In the genomic region with DNA sequence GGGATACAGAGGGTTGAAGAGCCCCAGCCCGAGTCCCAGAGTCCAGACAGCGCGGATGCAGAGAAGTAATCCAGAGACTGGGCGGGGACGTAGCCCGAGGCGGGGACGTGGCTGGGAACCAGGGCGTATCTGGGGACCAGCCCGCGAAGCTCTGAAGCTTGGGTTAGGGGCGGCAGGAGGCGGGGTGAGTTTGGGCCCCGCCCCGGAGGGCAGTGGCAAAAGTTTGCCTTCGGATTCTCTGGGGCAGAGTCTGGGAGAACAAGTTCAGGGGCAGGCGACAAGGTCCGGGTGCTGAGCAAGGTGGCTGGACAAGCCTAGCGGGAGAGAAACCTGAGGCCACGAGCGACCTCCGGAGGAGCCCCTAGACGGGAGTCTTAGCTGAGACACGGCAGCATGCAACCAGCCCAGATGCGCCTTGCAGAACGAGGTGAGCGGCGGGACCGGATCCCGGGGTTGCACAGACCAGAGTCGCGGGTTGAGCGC, we compare ENCODE assay signal across 8 mouse cellular contexts. TPM values are rescaled to one million over a fixed set of nuclear protein-coding genes. Genes with fewer than 3 reads are reported as not detected.
A peak's percentile ranks its signal among the peaks of the same experiment; 100 is the strongest.
DNase-seq lines count a peak whose midpoint lies in the region; ATAC-seq and TF ChIP-seq lines count a peak whose summit lies in the region.

A gene (plus strand): TSS at position 121 of the 483 bp plus-strand sequence.

- peak within 1 kb of the TSS; percentile 50 for H3K4me3 ChIP-seq in brown adipose tissue, adult 24 weeks (ENCODE audit: insufficient read depth, low read depth, low read length)
- H3K4me3 ChIP-seq in hindbrain, postnatal 0 days (ENCODE audit: low read length): peak within 1 kb of the TSS; percentile 37
- peak within 1 kb of the TSS; percentile 27 for H3K4me3 ChIP-seq in liver, embryonic 15.5 days (replicated peaks)
- H3K4me3 ChIP-seq in neural tube, embryonic 12.5 days: peak within 1 kb of the TSS; percentile 36

- peak within 1 kb of the TSS; percentile 26; the same call in 1 of the 2 replicates for H3K27ac ChIP-seq in brown adipose tissue, adult 24 weeks (replicated peaks; ENCODE audit: low read depth, low read length)
- H3K27ac ChIP-seq in hindbrain, postnatal 0 days: no peak within 1 kb of the TSS
- no peak within 1 kb of the TSS for H3K27ac ChIP-seq in liver, embryonic 15.5 days (replicated peaks)
- no peak within 1 kb of the TSS for H3K27ac ChIP-seq in neural tube, embryonic 12.5 days

- ATAC-seq in hindbrain, postnatal 0 days: peak; percentile 60
- ATAC-seq in liver, embryonic 15.5 days (ENCODE audit: insufficient read depth): no peak
- peak; percentile 66 for ATAC-seq in neural tube, embryonic 12.5 days (ENCODE audit: low FRiP score, low read depth)

- no peaks in the 10 kb centered on the region for H3K27me3 ChIP-seq in hindbrain, postnatal 0 days (ENCODE audit: insufficient read depth, low read length)
- H3K27me3 ChIP-seq in liver, embryonic 15.5 days: peaks cover 49% of the 10 kb centered on the region
- H3K27me3 ChIP-seq in neural tube, embryonic 12.5 days (replicated peaks): peaks cover 32% of the 10 kb centered on the region

- H3K9ac ChIP-seq in hindbrain, postnatal 0 days (replicated peaks; ENCODE audit: low read length): peak within 1 kb of the TSS; percentile 48
- no peak within 1 kb of the TSS for H3K9ac ChIP-seq in liver, embryonic 15.5 days
- peak within 1 kb of the TSS; percentile 52 for H3K9ac ChIP-seq in neural tube, embryonic 12.5 days

- peak within 1 kb of the TSS; percentile 71 for H3K4me2 ChIP-seq in hindbrain, postnatal 0 days (ENCODE audit: low read depth, low read length)
- peak within 1 kb of the TSS; percentile 53 for H3K4me2 ChIP-seq in liver, embryonic 15.5 days
- H3K4me2 ChIP-seq in neural tube, embryonic 12.5 days (replicated peaks): peak within 1 kb of the TSS; percentile 64

- peak; percentile 76 for DNase-seq in ES-CJ7 (ENCODE audit: low read depth, low spot score)
- DNase-seq in gastrocnemius, postnatal 36 days: peak; percentile 55 to 56
- DNase-seq in hindbrain, postnatal 0 days (ENCODE audit: low spot score): peak; percentile 50
- DNase-seq in urinary bladder, postnatal 25 days (ENCODE audit: low spot score): peak; percentile 25
- DNase-seq in right cerebral cortex, postnatal 36 days (ENCODE audit: low spot score in 2 of 2): no peak

- H3K9me3 ChIP-seq in hindbrain, postnatal 0 days (ENCODE audit: low read length): no peaks in the 10 kb centered on the region
- no peaks in the 10 kb centered on the region for H3K9me3 ChIP-seq in liver, embryonic 15.5 days (replicated peaks)
- no peaks in the 10 kb centered on the region for H3K9me3 ChIP-seq in neural tube, embryonic 12.5 days

- H3K36me3 ChIP-seq in hindbrain, postnatal 0 days (ENCODE audit: insufficient read depth, low read length): no peaks in the 10 kb centered on the region
- no peaks in the 10 kb centered on the region for H3K36me3 ChIP-seq in liver, embryonic 15.5 days (replicated peaks)
- H3K36me3 ChIP-seq in neural tube, embryonic 12.5 days: no peaks in the 10 kb centered on the region

- WGBS in hindbrain, postnatal 0 days: 1% methylated on average over 33 of the region's 33 CpGs
- under 1% methylated on average over 33 of the region's 33 CpGs for WGBS in liver, embryonic 15.5 days (ENCODE audit: insufficient replicate concordance)
- WGBS in neural tube, embryonic 12.5 days: under 1% methylated on average over 33 of the region's 33 CpGs

- H3K4me1 ChIP-seq in brown adipose tissue, adult 24 weeks (ENCODE audit: control insufficient read depth, insufficient read depth, insufficient read length, low read length): no peaks in the 10 kb centered on the region
- H3K4me1 ChIP-seq in hindbrain, postnatal 0 days (ENCODE audit: insufficient read depth, low read length): peaks cover 20% of the 10 kb centered on the region
- no peaks in the 10 kb centered on the region for H3K4me1 ChIP-seq in liver, embryonic 15.5 days (replicated peaks)
- H3K4me1 ChIP-seq in neural tube, embryonic 12.5 days: peaks cover 15% of the 10 kb centered on the region

- TF ChIP-seq CTCF in hindbrain, postnatal 0 days (IDR thresholded peaks at IDR 0.05; ENCODE audit: low read depth): no peak

- intact Hi-C loops in gastrocnemius, postnatal 36 days (cut with DNase I): loop anchor here (5.0 kb wide), 1 partner anchor 91 kb away; no protein-coding TSS in a partner anchor

RNA-seq across cellular contexts. Expression of the gene that starts here (rescaled TPM):
- polyA plus RNA-seq in brown adipose tissue, adult 24 weeks (2012; ENCODE audit: insufficient read depth, insufficient read length, missing spikeins): 2.8 and 3.5 TPM in 2 replicates
- total RNA-seq in gastrocnemius, postnatal 36 days (2021): 1 to 10 TPM; 4.1 to 4.5 TPM
- total RNA-seq in hindbrain, postnatal 0 days (2014; rRNA removed): 8.6 and 8.9 TPM in 2 replicates
- polyA plus RNA-seq in hindbrain, postnatal 0 days (2015; fragmentation: Nextera tagmentation; extraction: Ambion mirVana): 8.5 and 9.4 TPM in 2 replicates
- polyA plus RNA-seq in liver, embryonic 15.5 days (2015; fragmentation: Nextera tagmentation; extraction: Ambion mirVana): 1.5 and 1.7 TPM in 2 replicates
- 26.1 and 30.2 TPM in 2 replicates for polyA plus RNA-seq in neural tube, embryonic 12.5 days (2016; fragmentation: Nextera tagmentation; extraction: Ambion mirVana)

Comparison
In these comparisons a context has a peak if more than half of its experiments do, and no peak if none do; other contexts are left out.
1. DNase-seq: peak in ES-CJ7 (single experiment), gastrocnemius, postnatal 36 days (2 of 2), hindbrain, postnatal 0 days (single experiment) and urinary bladder, postnatal 25 days (single experiment); none in right cerebral cortex, postnatal 36 days (0 of 2).
2. Peak in every context shown above with its lines, with median percentiles within 50 percentile points of each other: H3K4me3 ChIP-seq and H3K4me2 ChIP-seq.